Mouse (Mus musculus) heart, adult 8-10 months (tissue): ENCODE measurements around the gene Gm49361. TPM values are rescaled to one million over a fixed set of nuclear protein-coding genes. Genes with fewer than 3 reads are reported as not detected.
A peak's percentile ranks its signal among the peaks of the same experiment; 100 is the strongest.
"Not testable (repeated sequence)": the region's sequence is repeated elsewhere in the genome, so short reads cannot be mapped to it uniquely, and the experiment has no call there.

Experiments
- DNase-seq: peaks from one replicate; pipeline ENCODE4 v3.0.0; 2022; ENCODE audit warnings: low spot score
- total RNA-seq, 4 experiments: library from RNA; stranded (reverse); gene quantifications; 2 replicates each; pipeline ENCODE4 v1.2.4; 2022

The Gm49361 gene
- total RNA-seq, 4 experiments from 2014 or later, result 1.6 to 2.7 (median 1.8) TPM; not detected in 1

DNA sequence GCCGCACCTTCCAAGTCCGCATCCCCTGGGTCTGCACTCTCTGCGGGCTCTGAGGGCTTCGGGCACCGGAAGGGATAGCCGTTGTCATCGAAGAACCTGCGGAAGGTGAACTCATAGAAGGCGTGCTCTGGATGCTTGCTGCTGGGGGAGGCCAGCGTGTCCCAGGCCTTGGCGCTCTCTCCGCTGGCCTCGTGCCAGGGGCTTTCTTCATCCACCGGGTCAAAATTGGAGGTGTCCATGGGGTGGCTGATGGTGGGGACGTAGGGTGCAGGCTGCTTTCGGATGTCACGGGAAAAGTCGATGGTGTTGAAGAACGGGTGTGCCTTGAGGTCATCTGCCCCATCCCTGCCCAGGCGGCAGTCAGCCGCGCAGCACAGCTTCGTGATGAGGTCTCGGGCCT lies 54.6 kb downstream of the Gm49361 start:
- DNase-seq, result no peak

GRCm38 (mm10) chr14:57690681-57691080 lies 55.2 kb downstream of the Gm49361 start:
- DNase-seq, result no peak

GRCm38 (mm10) chr14:57688066-57688465 lies 57.8 kb downstream of the Gm49361 start:
- not testable (repeated sequence) for DNase-seq

- no peak for DNase-seq
Measured at GRCm38 (mm10) chr14:57687441-57687840, 58.5 kb downstream of the Gm49361 start.

- DNase-seq, result no peak
Measured at GRCm38 (mm10) chr14:57686647-57687046, 59.3 kb downstream of the Gm49361 start.

GRCm38 (mm10) chr14:57684579-57684978 lies 61.3 kb downstream of the Gm49361 start:
- DNase-seq, result peak; percentile 79

DNA sequence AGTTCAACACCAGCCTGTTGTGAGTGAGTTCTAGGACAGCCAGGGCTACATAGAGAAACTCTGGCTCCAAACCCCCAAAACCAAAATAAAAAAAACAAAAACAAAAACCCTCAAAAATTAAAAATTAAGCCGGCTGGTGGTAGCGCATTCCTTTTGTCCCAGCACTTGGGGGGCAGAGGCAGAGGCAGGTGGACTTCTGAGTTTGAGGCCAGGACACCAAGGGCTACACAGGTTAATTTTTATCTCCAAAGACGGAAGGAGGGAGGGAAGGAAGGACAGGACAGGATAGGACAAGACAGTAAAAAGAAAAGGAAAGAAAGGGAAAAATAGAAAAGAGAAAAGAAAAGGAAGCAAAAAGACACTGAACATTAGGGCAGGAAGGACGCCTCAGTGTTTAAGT lies 63.2 kb downstream of the Gm49361 start:
- DNase-seq, result no peak

GRCm38 (mm10) chr14:57679958-57680535 lies 65.9 kb downstream of the Gm49361 start:
- DNase-seq, result peak; percentile 90

- DNase-seq, result no peak
Measured at GRCm38 (mm10) chr14:57679523-57679922, 66.4 kb downstream of the Gm49361 start.

- no peak for DNase-seq
Measured at GRCm38 (mm10) chr14:57675481-57675880, 70.4 kb downstream of the Gm49361 start.

- no peak for DNase-seq
Measured at GRCm38 (mm10) chr14:57665628-57665950, 80.3 kb downstream of the Gm49361 start.

GRCm38 (mm10) chr14:57664822-57665627 lies 80.9 kb downstream of the Gm49361 start, which contains the start of gene Xpo4:
Gene Xpo4 (minus strand): TSS chr14:57665430.
- DNase-seq, result peak; percentile 79

GRCm38 (mm10) chr14:57664311-57664821 lies 81.5 kb downstream of the Gm49361 start:
- no peak for DNase-seq

GRCm38 (mm10) chr14:57663630-57664029 lies 82.3 kb downstream of the Gm49361 start:
- DNase-seq, result no peak

- DNase-seq, result no peak
Measured at GRCm38 (mm10) chr14:57658301-57658700, 87.6 kb downstream of the Gm49361 start.

GRCm38 (mm10) chr14:57657500-57657899 lies 88.4 kb downstream of the Gm49361 start:
- no peak for DNase-seq

- not testable (repeated sequence) for DNase-seq
Measured at GRCm38 (mm10) chr14:57656519-57656918, 89.4 kb downstream of the Gm49361 start.

GRCm38 (mm10) chr14:57649501-57649900 lies 96.4 kb downstream of the Gm49361 start:
- no peak for DNase-seq

DNA sequence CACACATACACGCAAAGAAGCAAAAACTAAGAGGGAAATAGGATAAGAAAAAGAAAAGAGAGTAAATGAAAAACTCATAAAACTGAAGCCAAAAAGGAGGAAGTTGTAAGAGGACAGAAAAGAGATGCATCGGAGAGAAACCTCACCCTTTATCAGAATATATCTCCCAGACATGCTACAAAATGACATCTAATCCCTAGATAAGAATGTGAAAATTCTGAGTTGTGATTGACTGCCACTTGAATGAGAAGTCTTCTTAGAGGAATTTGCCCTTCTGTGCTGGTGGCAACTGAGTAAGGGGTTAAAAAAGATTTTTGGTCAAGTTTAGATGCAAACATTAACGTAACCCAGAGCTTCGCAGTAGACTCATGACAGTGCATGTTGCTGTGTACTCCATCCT lies 99.7 kb downstream of the Gm49361 start:
- DNase-seq, result no peak

DNA sequence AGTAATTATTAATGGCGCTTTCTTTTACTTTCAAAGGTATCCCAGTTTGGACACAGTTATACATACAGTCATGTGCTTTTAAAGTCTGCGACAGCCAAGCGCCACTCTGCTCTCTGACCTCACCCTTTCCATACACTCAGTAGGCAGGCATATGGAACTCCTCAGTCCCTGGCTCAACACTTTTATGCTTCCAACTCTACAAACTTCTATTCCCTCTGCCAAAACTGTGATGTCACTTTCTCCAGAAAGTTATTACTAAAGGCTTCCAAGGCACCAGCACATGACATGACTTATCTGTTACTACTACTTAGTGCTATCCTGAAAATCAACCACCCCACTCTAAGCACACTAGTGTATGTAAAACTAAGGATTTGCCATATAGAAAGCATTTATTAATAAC lies 106.8 kb downstream of the Gm49361 start:
- peak; percentile 26 for DNase-seq

GRCm38 (mm10) chr14:57634141-57634540 lies 111.8 kb downstream of the Gm49361 start:
- no peak for DNase-seq

- peak; percentile 28 for DNase-seq
Measured at GRCm38 (mm10) chr14:57629595-57629994, 116.3 kb downstream of the Gm49361 start.

DNA sequence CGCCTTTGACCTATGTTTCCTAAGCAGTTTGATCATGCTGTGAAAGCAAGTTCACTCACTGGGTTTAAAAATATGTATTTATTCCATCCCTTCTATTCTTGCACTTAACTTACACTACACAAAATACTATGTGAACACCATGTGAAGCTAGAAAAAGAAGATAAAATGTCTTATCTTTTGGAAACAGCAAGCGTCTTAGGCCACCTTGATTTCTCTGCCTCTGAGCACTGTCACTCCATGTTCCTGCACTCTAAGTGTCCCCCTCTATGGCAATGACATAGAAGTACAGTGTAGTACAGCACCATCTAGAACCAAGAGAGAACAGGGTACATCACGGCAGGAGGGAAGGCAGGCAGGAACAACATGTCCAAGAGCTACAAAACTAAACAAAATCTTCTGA lies 123.0 kb downstream of the Gm49361 start:
- DNase-seq, result no peak
